Mouse (Mus musculus) layer of hippocampus, adult 2 months (tissue): ENCODE results near the gene Ifi203. TPM values are rescaled to one million over a fixed set of nuclear protein-coding genes. Genes with fewer than 3 reads are reported as not detected.
"Not testable (repeated sequence)": the region's sequence is repeated elsewhere in the genome, so short reads cannot be mapped to it uniquely, and the experiment has no call there.

Experiments used
- DNase-seq, 2 experiments: peaks; one replicate each; pipeline ENCODE4 v3.0.0; 2022; ENCODE audit warnings: low spot score in 2 of 2
- H3K27ac ChIP-seq: fragments of 200-600 bp; 2 replicates; pipeline ENCODE4 v1.8.1; 2022
- H3K4me3 ChIP-seq: fragments of 200-600 bp; 2 replicates; pipeline ENCODE4 v1.8.1; 2022; ENCODE audit warnings: mild to moderate bottlenecking
- CTCF ChIP-seq: fragments of 200-600 bp; conservative IDR thresholded peaks from 2 replicates; pipeline ENCODE4 v1.8.1; 2022; ENCODE audit warnings: antibody characterized with exemption, mild to moderate bottlenecking, moderate library complexity
- total RNA-seq, 2 experiments: library from RNA; stranded (reverse); gene quantifications; 2 replicates each; pipeline ENCODE4 v1.2.3; 2021

Gene Ifi203
- total RNA-seq, 2 experiments from 2014 or later, result 4.5 to 5.6 TPM

DNA sequence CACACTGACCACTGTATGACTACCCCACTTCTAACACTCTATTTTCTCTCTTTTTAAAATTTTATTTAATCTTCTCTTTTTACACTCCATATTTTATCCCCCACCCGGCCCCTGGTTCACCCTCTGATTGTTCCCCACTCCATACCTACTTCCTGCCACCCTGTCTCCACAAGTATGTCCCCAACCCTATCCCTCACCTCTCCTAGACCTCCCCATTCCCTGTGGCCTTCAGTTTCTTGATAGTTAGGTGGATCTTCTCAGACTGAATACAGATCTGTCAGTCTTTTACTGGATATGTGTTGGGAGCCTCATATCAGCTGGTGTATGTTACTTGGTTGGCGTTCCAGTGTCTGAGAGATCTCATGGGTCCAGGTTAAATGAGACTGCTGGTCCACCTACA lies 27.9 kb downstream of the Ifi203 start:
- H3K27ac ChIP-seq, result no peak overlapping the region
- H3K4me3 ChIP-seq, result no peak overlapping the region
- no peak for TF ChIP-seq CTCF
- no peak for DNase-seq

DNA sequence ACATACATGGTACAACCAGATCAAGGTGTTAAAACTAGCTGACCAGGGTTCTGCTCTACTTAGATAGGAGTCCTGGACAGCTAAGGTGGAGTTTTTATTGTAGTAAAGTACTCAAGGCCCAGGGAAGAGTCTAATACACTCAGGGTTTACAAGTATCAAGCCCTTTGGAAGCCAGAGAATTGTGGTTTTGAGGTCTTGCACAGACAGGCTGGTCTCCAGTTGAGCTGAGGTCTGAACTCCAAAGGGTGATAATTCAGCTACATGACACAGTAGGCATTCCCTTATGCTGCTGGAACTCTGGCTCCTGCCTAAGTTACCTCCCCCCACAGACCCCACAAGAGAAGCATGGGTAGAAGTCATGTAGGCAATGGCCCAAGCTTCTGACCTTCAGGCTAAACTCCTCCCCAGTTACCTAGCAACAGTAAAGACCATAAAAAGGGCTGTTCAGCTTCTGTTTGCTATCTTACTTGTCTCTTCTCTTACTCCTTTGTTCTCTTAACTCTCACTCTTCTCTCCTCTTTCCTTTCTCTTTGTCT lies 29.1 kb downstream of the Ifi203 start:
- not testable (repeated sequence) for DNase-seq, H3K4me3 ChIP-seq, H3K27ac ChIP-seq

DNA sequence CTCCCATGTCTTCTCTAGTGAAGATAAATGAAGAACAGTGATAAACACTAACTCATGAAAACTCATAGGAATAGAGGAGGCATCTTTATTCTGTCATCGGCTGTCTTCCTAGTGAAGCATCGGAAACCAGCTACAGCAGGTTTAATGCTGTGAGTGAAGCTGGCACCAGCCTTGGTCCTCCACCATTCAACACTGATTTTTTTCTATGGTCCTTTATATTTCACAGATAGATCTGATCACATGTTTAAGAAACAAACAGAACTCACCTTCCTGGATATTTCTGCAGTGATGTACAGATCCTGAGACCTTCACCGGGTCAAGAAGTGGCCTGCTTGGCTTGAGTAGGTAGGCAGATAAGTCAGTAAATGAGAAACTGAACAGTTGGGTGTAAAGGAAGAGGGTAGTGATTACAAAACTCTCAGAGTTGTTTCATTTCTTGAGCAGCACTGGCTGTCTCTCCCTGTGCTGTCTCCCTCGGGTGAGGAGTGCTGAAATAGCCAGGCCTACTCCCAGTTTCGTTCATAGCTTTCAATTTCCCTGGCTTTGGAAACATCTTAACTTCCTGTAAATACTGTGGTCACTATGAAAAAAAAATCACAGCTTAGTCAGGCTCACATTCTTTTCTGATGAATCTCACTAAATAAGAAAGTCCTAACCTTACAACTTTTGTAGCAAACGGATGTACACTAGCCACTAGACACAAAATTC lies 29.8 kb downstream of the Ifi203 start, which contains the start of gene Ifi211:
TSS of gene Ifi211 (minus strand) at position 499 of the 708 bp plus-strand sequence.
- not testable (repeated sequence) for H3K4me3 ChIP-seq, DNase-seq, H3K27ac ChIP-seq

DNA sequence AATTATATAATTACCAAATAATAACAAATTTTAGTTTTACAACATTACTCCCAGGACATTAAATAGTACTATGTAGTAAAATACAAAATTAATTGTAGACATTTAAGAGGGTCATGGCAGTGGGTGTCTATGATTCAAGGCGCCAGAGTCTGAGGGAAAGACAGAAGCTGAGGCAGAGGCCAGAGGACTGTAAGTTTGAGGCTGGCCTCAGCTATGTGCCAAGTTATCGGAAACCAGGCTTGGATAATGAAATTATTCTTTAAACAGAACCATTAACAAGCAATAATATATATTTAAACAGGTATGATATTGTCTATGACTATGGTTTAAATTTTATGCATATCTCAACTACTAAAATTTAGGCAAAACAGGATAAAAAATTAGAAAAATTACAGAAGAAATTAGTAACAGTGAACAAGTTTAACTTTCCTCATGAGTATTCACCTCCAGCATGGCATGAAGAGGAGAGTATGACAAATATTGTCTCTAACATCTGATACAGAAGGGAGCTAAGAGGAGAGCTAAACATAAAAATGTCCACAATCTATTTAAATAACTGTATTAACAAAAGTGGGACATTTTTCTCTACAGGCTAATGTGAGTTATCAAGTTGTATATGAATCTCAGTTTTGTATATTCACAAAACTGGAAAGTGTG lies 30.5 kb downstream of the Ifi203 start:
- DNase-seq, result no peak
- Histone ChIP-seq H3K4me3 (no peak overlapping the region), H3K27ac (no peak overlapping the region)
- TF ChIP-seq CTCF, result no peak

DNA sequence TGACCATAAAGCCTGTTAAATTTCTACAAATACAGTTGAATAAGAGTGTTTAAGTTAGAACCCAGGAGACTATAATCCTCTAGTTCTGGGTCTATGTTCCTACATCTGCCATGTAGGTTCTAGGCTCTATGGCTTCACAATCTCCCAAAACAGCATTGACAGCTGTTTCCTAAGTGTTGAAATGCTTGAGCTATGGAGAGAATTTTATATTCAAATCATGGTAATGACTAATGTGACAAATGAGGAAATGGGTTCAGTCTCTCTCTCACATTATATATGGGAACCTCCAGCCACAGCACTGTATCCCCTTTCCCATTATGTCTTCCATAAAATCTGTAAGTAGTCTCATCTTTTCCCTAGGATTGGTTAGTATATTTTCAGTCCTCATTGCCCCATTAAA lies 34.1 kb downstream of the Ifi203 start:
- not testable (repeated sequence) for DNase-seq, H3K27ac ChIP-seq, H3K4me3 ChIP-seq

DNA sequence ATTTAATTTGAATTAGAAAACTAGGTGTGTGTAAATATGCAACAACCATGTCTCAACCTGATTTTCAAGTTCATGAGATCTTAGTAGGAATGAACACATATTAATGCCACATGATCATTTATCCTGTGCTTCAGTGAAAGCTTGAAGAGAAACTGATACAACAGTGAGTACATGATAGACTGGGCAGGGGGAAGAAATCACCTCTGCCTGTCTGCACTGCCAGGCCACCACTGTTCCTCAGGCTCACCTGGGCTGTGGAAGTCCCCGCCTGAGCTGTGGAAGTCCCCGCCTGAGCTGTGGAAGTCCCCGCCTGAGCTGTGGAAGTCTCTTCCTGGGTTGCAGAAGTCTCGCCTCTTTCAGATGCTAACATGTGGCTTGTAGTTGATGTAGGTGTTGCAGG lies 36.6 kb downstream of the Ifi203 start:
- H3K27ac ChIP-seq, result not testable (repeated sequence)

DNA sequence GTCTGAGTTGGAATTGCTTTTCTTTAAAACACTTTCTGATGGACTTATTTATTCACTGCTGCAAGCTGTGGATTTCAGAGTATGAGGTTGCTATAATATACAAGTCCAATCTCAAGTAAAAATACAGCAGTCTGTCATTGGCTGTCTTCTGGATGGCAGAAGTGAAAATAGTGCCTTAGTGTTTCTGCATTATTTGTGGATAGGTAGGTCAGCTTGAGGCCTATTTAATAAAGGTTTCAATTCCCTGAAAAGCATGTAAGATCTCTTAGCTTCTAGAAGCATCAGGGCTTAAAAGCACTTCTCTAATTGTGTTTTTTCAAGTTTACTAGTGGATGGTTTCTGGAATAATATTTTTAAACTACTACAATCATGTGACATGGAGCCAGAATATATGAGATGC lies 52.7 kb downstream of the Ifi203 start:
- H3K27ac ChIP-seq, DNase-seq: not testable (repeated sequence)

More for the DNA sequence above, 36.6 kb downstream of the Ifi203 start:
- DNase-seq, H3K4me3 ChIP-seq: not testable (repeated sequence)

DNA sequence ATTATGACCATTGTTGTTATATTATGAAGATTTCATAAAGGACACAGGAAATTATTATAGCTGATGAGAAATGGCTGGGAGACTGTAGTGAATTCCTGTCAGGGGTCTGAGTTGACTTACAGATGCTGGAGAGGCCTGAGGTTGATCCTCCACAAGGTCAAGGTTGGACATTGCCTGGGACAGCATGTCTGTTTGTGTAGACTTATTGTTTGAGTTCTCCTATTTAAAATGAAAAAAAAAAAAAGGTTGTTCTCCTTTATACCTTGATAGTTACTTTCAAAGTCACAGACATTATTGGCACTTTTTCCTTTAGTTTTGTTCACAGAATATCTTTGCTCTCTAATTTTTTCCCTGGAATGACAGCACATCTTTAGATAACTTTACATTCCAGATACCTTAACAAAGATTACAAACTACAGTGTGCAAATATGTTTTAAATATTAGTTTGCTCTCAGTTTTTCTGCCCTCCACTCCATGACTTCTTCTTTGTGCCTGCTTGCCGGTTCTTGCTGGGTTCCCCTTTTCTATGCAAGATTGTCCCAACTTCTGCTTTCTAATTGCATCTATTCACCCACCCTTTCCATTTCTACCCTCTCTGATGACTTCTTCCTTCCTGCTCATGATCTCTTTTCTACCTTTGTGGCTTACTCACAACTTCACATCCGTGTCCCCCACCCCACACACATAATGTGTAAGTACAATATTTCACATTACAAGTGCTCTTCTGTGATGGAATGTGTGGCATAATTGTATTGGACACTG lies 55.3 kb downstream of the Ifi203 start:
- not testable (repeated sequence) for H3K4me3 ChIP-seq, DNase-seq, H3K27ac ChIP-seq

More for the DNA sequence above, 52.7 kb downstream of the Ifi203 start:
- not testable (repeated sequence) for H3K4me3 ChIP-seq

DNA sequence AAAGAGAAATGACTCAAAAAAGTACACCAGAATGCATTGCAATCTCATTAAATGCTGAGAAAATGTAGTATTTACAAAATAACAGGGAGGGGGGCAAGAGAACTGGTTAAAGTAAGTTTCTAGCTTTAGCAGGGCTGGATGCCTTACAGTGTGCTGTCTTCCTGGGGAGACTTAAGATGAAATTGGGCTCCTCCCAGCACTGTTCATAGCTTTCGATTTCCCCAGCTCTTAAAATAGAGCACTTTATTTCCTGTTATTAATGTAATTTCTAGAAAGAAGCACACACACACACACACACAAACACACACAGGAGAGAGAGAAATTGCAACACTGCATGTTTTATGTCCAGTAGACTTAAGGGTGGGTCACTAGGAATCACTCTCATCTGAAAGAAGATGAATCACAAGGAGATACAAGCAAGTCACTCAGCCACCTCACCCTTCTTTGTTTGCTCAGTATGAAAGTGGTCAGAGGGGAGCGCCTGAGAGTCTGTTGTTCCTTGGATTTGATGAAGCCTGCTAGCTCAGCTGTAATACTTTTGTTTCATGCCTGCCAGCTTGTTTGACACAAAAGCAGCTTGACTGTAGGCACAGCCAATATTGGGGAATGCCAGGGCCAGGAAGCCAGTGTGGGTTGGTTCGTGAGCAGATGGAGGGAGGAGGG lies 62.3 kb downstream of the Ifi203 start:
- H3K27ac ChIP-seq, result peak overlapping the region; percentile 28; the same call in 1 of the 2 replicates
- H3K4me3 ChIP-seq, result not testable (repeated sequence)
- peak; percentile 76 to 78 for DNase-seq

DNA sequence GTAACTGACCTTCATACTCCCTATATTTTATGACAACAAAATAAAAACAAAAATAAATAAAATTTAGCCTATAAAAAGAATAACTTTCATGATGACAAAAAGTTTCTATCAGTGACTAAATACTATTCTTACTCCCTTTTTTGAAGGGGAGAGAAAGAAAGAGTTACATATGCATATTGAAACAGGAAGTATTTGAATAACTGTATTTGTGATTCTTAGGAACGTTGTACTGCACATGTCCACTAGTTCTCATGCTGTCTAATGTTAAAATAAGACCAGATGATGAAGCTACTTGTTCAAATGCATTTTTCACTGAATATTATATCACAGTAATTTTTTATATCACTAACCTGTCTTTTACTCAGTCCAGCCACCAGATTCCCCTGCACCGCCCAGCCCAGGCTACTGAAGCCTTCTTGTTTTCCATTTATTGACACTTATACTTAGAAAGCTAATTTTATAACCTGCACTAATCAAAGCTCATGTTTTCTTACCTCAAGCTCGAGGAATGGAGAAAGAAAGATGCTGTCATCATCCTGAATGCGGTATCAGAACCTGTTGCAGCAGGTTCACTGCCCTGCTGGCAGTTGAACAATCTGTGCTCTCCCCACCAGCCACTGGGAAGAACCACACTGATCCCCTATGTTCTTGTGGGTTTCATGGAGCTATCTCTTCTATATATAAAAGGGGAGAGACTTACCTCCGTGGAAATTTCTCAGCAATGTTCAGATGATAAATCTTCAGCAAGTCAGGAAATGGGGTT lies 63.1 kb downstream of the Ifi203 start:
- H3K27ac ChIP-seq, result peak overlapping the region; percentile 51; the same call in 1 of the 2 replicates
- DNase-seq, H3K4me3 ChIP-seq: not testable (repeated sequence)

DNA sequence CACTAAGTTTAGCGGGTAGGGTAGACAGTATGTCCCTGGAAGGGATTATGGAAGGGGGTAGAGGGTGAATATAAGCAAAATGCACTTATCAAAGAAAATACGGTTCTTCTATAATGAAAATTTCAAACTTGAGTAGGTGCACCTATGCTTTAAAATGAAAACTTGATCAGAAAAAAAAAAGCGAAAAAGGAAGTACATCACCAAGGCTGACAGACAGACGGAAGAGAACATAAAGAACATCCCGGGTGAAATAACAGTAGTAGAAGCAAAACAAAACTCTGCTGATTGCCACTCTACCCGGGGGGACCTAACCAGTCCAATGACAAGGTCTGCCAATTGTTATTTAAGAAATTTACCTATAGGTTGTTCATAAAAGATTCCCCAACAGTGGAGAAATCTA lies 64.2 kb downstream of the Ifi203 start:
- H3K4me3 ChIP-seq, H3K27ac ChIP-seq, DNase-seq: not testable (repeated sequence)

DNA sequence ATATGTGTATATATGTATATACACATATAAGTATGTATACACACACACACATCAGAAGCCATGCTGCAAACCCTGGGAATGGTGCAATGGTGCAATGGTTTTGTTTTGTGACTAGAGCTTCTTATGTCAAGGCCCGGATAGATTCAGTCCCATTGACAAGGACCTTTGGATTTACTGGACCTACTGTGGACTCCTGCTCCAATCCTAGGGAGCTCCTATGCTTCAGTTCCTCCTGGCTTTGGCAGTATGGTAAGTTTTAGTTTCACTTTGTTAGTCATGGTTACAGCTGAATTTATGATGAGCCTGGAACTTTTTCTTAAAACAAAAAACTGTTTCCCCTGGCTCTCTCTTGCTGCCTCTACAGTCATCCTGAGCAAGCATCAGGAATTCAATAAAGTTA lies 65.3 kb downstream of the Ifi203 start:
- not testable (repeated sequence) for H3K4me3 ChIP-seq, H3K27ac ChIP-seq, DNase-seq

Other genes starting within 250 kb of the Ifi203 start
- under 1 TPM; 0.12 to 0.20 TPM for gene Ifi207, start 200.9 kb downstream of the Ifi203 start, total RNA-seq
- gene Ifi204, start 175.7 kb downstream of the Ifi203 start, total RNA-seq, result under 1 TPM; 0.26 to 0.27 TPM
- not detected for gene Ifi211, start 29.6 kb downstream of the Ifi203 start, total RNA-seq
- gene Mndal, start 181 bp downstream of the Ifi203 start, total RNA-seq, result 10 to 100 TPM; 10.4 to 12.3 TPM
- not detected for gene Ifi202b, start 40.1 kb upstream of the Ifi203 start, total RNA-seq
- gene Ifi205, start 89.1 kb upstream of the Ifi203 start, total RNA-seq, result under 1 TPM in 1 of 2 experiments, not detected in 1; 0.29 TPM
- gene Olfr433, start 98.0 kb upstream of the Ifi203 start, total RNA-seq, result not detected
- gene Olfr432, start 106.5 kb upstream of the Ifi203 start, total RNA-seq, result not detected
- not detected for gene Olfr430, start 123.9 kb upstream of the Ifi203 start, total RNA-seq
- not detected for gene Olfr429, start 141.7 kb upstream of the Ifi203 start, total RNA-seq
- gene Olfr427, start 154.2 kb upstream of the Ifi203 start, total RNA-seq, result not detected
- not detected for gene Olfr231, start 178.5 kb upstream of the Ifi203 start, total RNA-seq
- not detected for gene Olfr424, start 188.8 kb upstream of the Ifi203 start, total RNA-seq
- not detected for gene Olfr420, start 213.0 kb upstream of the Ifi203 start, total RNA-seq
- under 1 TPM in 1 of 2 experiments, not detected in 1; 0.05 TPM for gene Spta1, start 230.1 kb upstream of the Ifi203 start, total RNA-seq